Mouse (Mus musculus) kidney, adult 11 months (tissue): Measurements from ENCODE around the gene Ccdc22.

Experiments
- DNase-seq: peaks from one replicate; pipeline ENCODE4 v3.0.0; 2022

The Ccdc22 gene

DNA sequence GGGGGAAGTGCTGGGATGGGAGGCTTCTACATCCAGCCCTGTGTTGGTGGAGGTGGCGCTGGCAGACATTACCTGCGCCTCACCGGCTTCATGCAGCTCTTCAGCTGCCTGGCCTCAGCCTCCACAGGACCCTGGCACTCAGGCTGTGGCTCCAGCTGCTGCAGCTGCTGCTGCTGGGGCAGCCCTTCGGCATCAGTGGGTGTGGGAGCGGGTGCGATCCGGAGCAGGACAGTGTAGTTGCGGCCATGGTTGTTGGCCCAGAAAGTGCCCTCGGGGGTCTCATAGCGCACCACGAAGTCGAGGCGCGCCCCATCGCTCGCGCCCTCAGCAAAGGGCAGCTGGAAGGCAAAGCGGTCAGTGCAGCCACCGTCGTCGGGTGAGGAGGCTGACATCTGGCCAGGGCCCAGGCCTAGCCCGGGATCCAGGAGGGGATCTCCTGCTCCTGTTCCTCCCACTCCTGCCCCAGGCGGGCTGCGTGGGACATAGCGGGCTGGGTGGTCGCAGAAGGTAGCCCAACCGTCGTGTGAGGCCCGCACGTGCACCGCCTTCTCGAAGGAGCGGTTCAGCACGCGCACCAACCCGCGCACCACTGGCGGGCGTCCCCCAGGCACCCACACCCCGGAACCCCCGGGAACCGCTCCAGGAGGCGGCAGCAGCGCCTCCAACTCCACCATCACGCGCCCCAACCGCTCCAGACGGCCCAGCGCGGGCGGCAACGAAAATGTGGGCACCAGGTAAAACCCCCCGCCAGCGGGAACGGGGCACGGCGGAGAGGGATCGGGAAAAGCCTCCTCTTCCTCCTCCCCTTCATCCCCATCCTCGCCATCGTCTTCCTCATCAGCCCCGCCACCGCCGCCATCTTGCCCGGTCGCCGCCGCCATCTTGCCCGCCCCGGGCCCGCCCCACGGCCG is 31.9 kb downstream of the Ccdc22 start, which contains the start of gene Foxp3:
Foxp3 (plus strand) TSS at position 469 of the 911 bp plus-strand sequence.
- DNase-seq, result peak; percentile 11

DNA sequence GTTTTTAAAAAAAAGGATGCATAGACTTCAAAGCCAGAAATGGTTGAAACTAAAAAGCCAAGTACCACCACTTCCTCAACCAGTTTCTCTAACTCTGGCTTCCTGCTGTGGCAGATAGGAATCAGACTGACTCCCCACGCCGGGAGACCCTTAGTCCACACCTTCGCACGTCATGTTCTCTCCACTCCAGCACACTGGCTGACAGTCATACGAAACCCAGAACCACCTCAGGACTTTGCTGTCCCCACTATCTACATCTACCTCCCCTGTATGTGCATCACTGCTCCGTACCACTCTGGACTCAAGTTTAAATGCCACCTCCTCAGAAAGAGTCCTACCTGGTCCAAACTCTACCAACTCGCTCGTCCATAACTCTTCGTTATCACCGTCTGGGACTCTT is 32.9 kb downstream of the Ccdc22 start:
- DNase-seq, result no peak

GRCm38 (mm10) chrX:7571565-7572136 is 33.7 kb downstream of the Ccdc22 start:
- DNase-seq, result no peak

DNA sequence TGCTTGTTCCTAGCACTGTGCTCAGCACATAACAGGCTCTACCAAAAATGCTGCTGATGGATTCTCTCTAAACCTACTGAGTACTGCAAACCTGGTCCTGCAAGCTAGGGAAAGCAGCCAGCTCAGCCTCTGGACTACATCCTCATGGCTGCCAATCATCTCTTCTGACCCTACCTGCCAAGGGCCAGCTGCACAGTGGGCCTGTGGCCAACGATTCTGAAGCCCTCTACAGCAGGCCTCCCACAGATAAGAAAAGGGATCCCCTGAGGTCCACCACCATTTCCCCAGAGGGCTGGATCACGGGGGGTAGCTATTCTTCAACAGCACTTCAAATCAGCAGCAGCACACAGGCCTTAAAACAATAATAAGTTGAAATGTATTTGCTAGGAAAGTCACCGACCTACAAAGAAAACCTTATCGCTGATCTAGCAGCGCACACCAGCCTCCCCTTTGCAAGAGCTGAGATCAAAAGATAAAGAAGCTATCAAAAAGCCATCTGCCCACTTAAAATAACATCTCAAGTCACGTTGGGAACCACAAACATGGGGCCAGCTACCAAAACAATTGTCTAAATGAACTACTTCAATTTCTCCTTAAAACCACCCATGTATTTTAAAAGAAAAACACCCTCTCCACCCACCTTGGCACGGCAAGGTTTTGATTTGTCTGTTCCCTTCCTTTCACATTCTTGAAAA is 34.7 kb downstream of the Ccdc22 start:
- DNase-seq, result no peak

DNA sequence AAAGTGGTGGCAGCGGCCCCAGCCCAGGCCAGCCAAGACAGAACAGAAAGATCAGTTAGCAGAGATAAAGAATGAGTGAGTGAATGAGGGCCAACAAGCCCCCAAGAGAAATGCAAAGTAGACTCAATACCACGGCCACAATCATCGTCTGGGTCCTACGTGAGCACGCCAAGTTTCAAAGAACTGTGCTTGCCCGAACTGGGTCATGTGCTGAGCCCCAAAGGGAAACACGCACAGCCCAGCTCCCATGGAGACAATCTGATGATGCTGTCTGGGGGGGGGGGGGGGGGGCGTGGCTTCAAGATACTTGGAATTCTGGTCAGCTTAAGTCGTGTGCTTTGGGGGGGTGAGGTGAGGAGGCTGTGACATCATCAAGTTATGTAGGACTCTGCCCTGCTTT is 37.8 kb downstream of the Ccdc22 start:
- DNase-seq, result no peak

- no peak for DNase-seq
Observed at GRCm38 (mm10) chrX:7566352-7566751, 39.0 kb downstream of the Ccdc22 start.

- DNase-seq, result no peak
Observed at GRCm38 (mm10) chrX:7563076-7563475, 42.2 kb downstream of the Ccdc22 start.

GRCm38 (mm10) chrX:7553474-7553873 is 51.8 kb downstream of the Ccdc22 start:
- DNase-seq, result no peak
